Mouse (Mus musculus): ENCODE data around the gene Eci2. TPM values are rescaled to one million over a fixed set of nuclear protein-coding genes. Genes with fewer than 3 reads are reported as not detected.
"Not testable (repeated sequence)": the region's sequence is repeated elsewhere in the genome, so short reads cannot be mapped to it uniquely, and the experiment has no call there.

The Eci2 gene
- polyA plus RNA-seq, 2 experiments = 27.8 to 48.6 TPM

- Histone ChIP-seq H3K9ac (replicated peaks) (no peak overlapping the region), H3K4me1 (replicated peaks; ENCODE audit: control insufficient read depth in 2 of 2, insufficient read depth in 2 of 2, low read length in 1 of 2) (0 out of 4 replicates have a peak, but pooled peaks cover 0 to 3% of the 10 kb centered on the region in 2 experiments), H3K4me3 (ENCODE audit: insufficient read depth in 1 of 2, low read depth in 2 of 2, low read length in 2 of 2) (no peak overlapping the region), H3K27ac (no peak overlapping the region), H3K4me2 (ENCODE audit: low read depth) (no peak overlapping the region), H3K27me3 (ENCODE audit: control insufficient read depth, insufficient read depth, low read length) (no peaks in the 10 kb centered on the region), H3K36me3 (replicated peaks; ENCODE audit: control insufficient read depth, insufficient read depth, low read depth) (no peaks in the 10 kb centered on the region), H3K9me3 (ENCODE audit: control insufficient read depth, low read length) (no peaks in the 10 kb centered on the region)
- DNase-seq (ENCODE audit: low read depth in 3 of 3, low spot score in 3 of 3) = no peak
- no peak for ATAC-seq (ENCODE audit: insufficient read depth)
- 0 out of 2 replicates have a peak, but pooled peaks have one; percentile 37 for TF ChIP-seq CTCF (IDR thresholded peaks at IDR 0.05; ENCODE audit: low read depth)
- TF ChIP-seq EP300 (IDR thresholded peaks at IDR 0.05; ENCODE audit: low read depth) = no peak
- WGBS (ENCODE audit: insufficient replicate concordance) = 52% methylated on average over 4 of the region's 4 CpGs
Measured at GRCm38 (mm10) chr13:35031684-35032082, 4.8 kb upstream of the Eci2 start.

DNA sequence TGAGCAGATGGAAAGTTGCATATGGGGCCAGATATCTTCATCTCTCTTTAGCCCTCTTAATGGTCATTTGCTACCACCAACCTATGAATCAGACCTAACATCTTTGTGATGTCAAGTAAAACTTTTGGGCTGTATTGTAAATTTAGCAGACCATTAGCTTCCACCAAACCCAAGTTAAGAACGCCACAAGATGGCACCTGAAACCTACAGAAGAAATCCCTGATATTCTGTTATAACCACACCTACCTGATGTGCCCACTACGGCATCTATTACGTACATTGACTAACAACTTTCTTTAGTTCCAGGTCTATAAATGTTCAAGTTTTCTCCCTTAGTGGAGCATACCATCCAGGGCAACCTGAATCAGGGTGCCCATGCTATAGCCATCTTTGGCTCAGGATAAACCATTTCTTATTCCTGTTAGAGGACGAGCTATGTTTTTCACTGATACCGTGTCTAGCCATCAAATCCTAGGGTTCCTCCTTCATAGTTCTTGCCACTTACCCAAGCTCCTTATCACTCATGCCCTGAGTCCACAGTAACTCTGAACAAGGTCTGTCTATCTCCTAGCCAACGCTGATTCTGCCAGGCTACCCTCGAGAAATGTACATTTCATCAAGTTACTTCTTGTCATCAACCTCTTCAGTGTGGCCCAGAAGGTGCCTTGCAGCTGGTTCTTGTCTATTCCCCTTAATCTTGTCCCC lies 4.2 kb upstream of the Eci2 start:
- no peak for TF ChIP-seq EP300 (IDR thresholded peaks at IDR 0.05; ENCODE audit: low read depth)
- TF ChIP-seq CTCF (IDR thresholded peaks at IDR 0.05; ENCODE audit: low read depth) = no peak
- no peak for ATAC-seq (ENCODE audit: insufficient read depth)
- Histone ChIP-seq H3K4me1 (replicated peaks; ENCODE audit: control insufficient read depth in 2 of 2, insufficient read depth in 2 of 2, low read length in 1 of 2) (0 out of 4 replicates have a peak, but pooled peaks cover 0 to 3% of the 10 kb centered on the region in 2 experiments), H3K9ac (replicated peaks) (no peak overlapping the region), H3K4me2 (ENCODE audit: low read depth) (no peak overlapping the region), H3K27me3 (ENCODE audit: control insufficient read depth, insufficient read depth, low read length) (no peaks in the 10 kb centered on the region), H3K27ac (no peak overlapping the region), H3K36me3 (replicated peaks; ENCODE audit: control insufficient read depth, insufficient read depth, low read depth) (no peaks in the 10 kb centered on the region), H3K9me3 (ENCODE audit: control insufficient read depth, low read length) (no peaks in the 10 kb centered on the region), H3K4me3 (ENCODE audit: insufficient read depth in 1 of 2, low read depth in 2 of 2, low read length in 2 of 2) (no peak overlapping the region)
- 56% methylated on average over 7 of the region's 7 CpGs for WGBS (ENCODE audit: insufficient replicate concordance)
- no peak for DNase-seq (ENCODE audit: low read depth in 3 of 3, low spot score in 3 of 3)

GRCm38 (mm10) chr13:35028365-35028764 lies 1.5 kb upstream of the Eci2 start:
- 0 out of 4 replicates have a peak, but pooled peaks cover 0 to 3% of the 10 kb centered on the region in 2 experiments for H3K4me1 ChIP-seq (replicated peaks; ENCODE audit: control insufficient read depth in 2 of 2, insufficient read depth in 2 of 2, low read length in 1 of 2)
- H3K9ac ChIP-seq (replicated peaks) = no peak overlapping the region
- H3K27ac ChIP-seq = no peak overlapping the region
- H3K36me3 ChIP-seq (replicated peaks; ENCODE audit: control insufficient read depth, insufficient read depth, low read depth) = no peaks in the 10 kb centered on the region
- H3K4me2 ChIP-seq (ENCODE audit: low read depth) = no peak overlapping the region
- TF ChIP-seq EP300 (IDR thresholded peaks at IDR 0.05; ENCODE audit: low read depth) (no peak), CTCF (IDR thresholded peaks at IDR 0.05; ENCODE audit: low read depth) (no peak)
- H3K27me3 ChIP-seq (ENCODE audit: control insufficient read depth, insufficient read depth, low read length) = no peaks in the 10 kb centered on the region
- DNase-seq (ENCODE audit: low read depth in 3 of 3, low spot score in 3 of 3) (no peak), ATAC-seq (ENCODE audit: insufficient read depth) (no peak)
- 61% methylated on average over 3 of the region's 3 CpGs for WGBS (ENCODE audit: insufficient replicate concordance)
- H3K9me3 ChIP-seq (ENCODE audit: control insufficient read depth, low read length) = no peaks in the 10 kb centered on the region
- no peak overlapping the region for H3K4me3 ChIP-seq (ENCODE audit: insufficient read depth in 1 of 2, low read depth in 2 of 2, low read length in 2 of 2)

- not testable (repeated sequence) for H3K9me3 ChIP-seq (ENCODE audit: control insufficient read depth, low read length); H3K9ac ChIP-seq (replicated peaks); H3K4me2 ChIP-seq (ENCODE audit: low read depth); ATAC-seq (ENCODE audit: insufficient read depth); H3K4me3 ChIP-seq (ENCODE audit: insufficient read depth in 1 of 2, low read depth in 2 of 2, low read length in 2 of 2); H3K27ac ChIP-seq; H3K36me3 ChIP-seq (replicated peaks; ENCODE audit: control insufficient read depth, insufficient read depth, low read depth); H3K27me3 ChIP-seq (ENCODE audit: control insufficient read depth, insufficient read depth, low read length); DNase-seq (ENCODE audit: low read depth in 3 of 3, low spot score in 3 of 3)
- 52% methylated on average over 1 of the region's 1 CpGs for WGBS (ENCODE audit: insufficient replicate concordance)
- peaks cover 13 to 17% of the 10 kb centered on the region in 2 experiments for H3K4me1 ChIP-seq (replicated peaks; ENCODE audit: control insufficient read depth in 2 of 2, insufficient read depth in 2 of 2, low read length in 1 of 2)
Measured at GRCm38 (mm10) chr13:35023401-35023800, 3.5 kb downstream of the Eci2 start.

DNA sequence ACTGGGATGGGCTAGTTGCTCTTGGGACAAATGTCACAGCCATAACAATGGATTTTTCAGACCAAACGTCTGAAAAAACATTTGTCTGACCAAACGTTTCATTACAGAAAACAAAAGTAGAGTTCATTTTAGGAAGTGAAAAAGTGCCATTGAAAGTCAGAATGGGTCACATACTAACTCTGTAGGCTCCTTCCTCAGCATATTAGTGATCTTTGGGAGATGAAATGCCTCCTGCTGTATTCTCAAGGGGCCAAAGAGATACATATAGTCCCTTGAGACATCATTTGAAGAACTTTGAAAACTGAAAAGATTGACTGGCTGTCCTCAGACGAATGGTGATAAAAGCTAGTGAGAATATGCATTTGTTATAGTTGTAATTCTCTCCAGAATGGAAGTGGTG lies 6.5 kb downstream of the Eci2 start:
- no peaks in the 10 kb centered on the region for H3K9me3 ChIP-seq (ENCODE audit: control insufficient read depth, low read length)
- H3K4me3 ChIP-seq (ENCODE audit: insufficient read depth in 1 of 2, low read depth in 2 of 2, low read length in 2 of 2) = no peak overlapping the region
- H3K27ac ChIP-seq = no peak overlapping the region
- no peak for TF ChIP-seq CTCF (IDR thresholded peaks at IDR 0.05; ENCODE audit: low read depth)
- WGBS (ENCODE audit: insufficient replicate concordance) = 45% methylated on average over 3 of the region's 3 CpGs
- H3K36me3 ChIP-seq (replicated peaks; ENCODE audit: control insufficient read depth, insufficient read depth, low read depth) = no peaks in the 10 kb centered on the region
- H3K9ac ChIP-seq (replicated peaks) = no peak overlapping the region
- ATAC-seq (ENCODE audit: insufficient read depth) = no peak
- no peak for DNase-seq (ENCODE audit: low read depth in 3 of 3, low spot score in 3 of 3)
- no peak overlapping the region for H3K4me2 ChIP-seq (ENCODE audit: low read depth)
- peaks cover 22 to 23% of the 10 kb centered on the region in 2 experiments for H3K4me1 ChIP-seq (replicated peaks; ENCODE audit: control insufficient read depth in 2 of 2, insufficient read depth in 2 of 2, low read length in 1 of 2)
- H3K27me3 ChIP-seq (ENCODE audit: control insufficient read depth, insufficient read depth, low read length) = no peaks in the 10 kb centered on the region

Data from liver, embryonic 14.5 days (tissue).